Mouse (Mus musculus) ES-E14 (cell line): ENCODE results near the gene Josd2. TPM values are rescaled to one million over a fixed set of nuclear protein-coding genes. Genes with fewer than 3 reads are reported as not detected.

Experiments used
- DNase-seq: peaks from one replicate; pipeline ENCODE4 v3.0.0-alpha.2; 2013; ENCODE audit warnings: low read depth, low spot score
- H3K27ac ChIP-seq: 2 replicates; pipeline ENCODE4 v1.5.1; 2012; ENCODE audit warnings: low read depth, mild to moderate bottlenecking, low read length, moderate library complexity, mixed read lengths; ENCODE audit not compliant: poor library complexity, insufficient read depth, severe bottlenecking
- H3K36me3 ChIP-seq: 2 replicates; pipeline ENCODE4 v1.6.1; 2012; ENCODE audit warnings: mild to moderate bottlenecking, low read length, moderate library complexity, mixed read lengths; ENCODE audit not compliant: control insufficient read depth, poor library complexity, insufficient read depth, severe bottlenecking
- H3K4me1 ChIP-seq, 2 experiments: fragments of 150-350 bp in 1 of 2; sonication (generic) in 1 of 2; 2 replicates each; pipeline ENCODE4 v1.6.1; 2012; ENCODE audit warnings: low read length in 2 of 2, mild to moderate bottlenecking in 1 of 2, mixed read lengths in 1 of 2; ENCODE audit not compliant: control insufficient read depth in 2 of 2, insufficient read depth in 2 of 2, poor library complexity in 1 of 2
- H3K4me3 ChIP-seq, 2 experiments: fragments of 150-350 bp in 1 of 2; sonication (generic) in 1 of 2; 2 replicates each; pipeline ENCODE4 v1.5.1; 2012; ENCODE audit warnings: low read length in 2 of 2, low read depth in 1 of 2, mild to moderate bottlenecking in 1 of 2, mixed read lengths in 1 of 2; ENCODE audit not compliant: insufficient read depth in 1 of 2, poor library complexity in 1 of 2, severe bottlenecking in 1 of 2
- H3K9ac ChIP-seq: 2 replicates; pipeline ENCODE4 v1.6.1; 2012; ENCODE audit warnings: low read depth, mild to moderate bottlenecking, low read length, mixed read lengths; ENCODE audit not compliant: poor library complexity, insufficient read depth, severe bottlenecking
- H3K9me3 ChIP-seq: fragments of 150-350 bp; sonication (generic); 2 replicates; pipeline ENCODE4 v1.6.1; 2012; ENCODE audit warnings: low read depth, mild to moderate bottlenecking, low read length; ENCODE audit not compliant: control insufficient read depth, insufficient read depth
- CHD2 ChIP-seq: IDR thresholded peaks from 2 replicates; pipeline ENCODE4 v1.6.1; 2014; ENCODE audit warnings: mild to moderate bottlenecking, low read depth, low read length, inconsistent platforms
- HCFC1 ChIP-seq: IDR thresholded peaks from 2 replicates; pipeline ENCODE4 v1.6.1; 2012; ENCODE audit warnings: low read length, inconsistent platforms, borderline replicate concordance; ENCODE audit not compliant: insufficient read depth
- MAFK ChIP-seq: IDR thresholded peaks from 2 replicates; pipeline ENCODE4 v1.6.1; 2014; ENCODE audit warnings: mild to moderate bottlenecking, low read depth, low read length, inconsistent platforms; ENCODE audit not compliant: insufficient read depth
- ZC3H11A ChIP-seq: IDR thresholded peaks from 2 replicates; pipeline ENCODE4 v1.6.1; 2012; ENCODE audit warnings: low read depth, mild to moderate bottlenecking, inconsistent platforms, low read length, borderline replicate concordance
- ZNF384 ChIP-seq: IDR thresholded peaks from 2 replicates; pipeline ENCODE4 v1.6.1; 2012; ENCODE audit warnings: low read depth, low read length, inconsistent platforms
- in situ Hi-C, 2 experiments: fragments of 600-800 bp; cut with MboI; formaldehyde crosslinking; loops; one replicate each; pipeline ENCODE4 v1.15.1; 2025; ENCODE audit warnings: low sequenced_read_pairs in 2 of 2, inconsistent platforms in 1 of 2; ENCODE audit not compliant: unreplicated experiment in 2 of 2
- total RNA-seq: library from RNA; depleted of rRNA; stranded (reverse); fragments of 300-350 nt; gene quantifications from 2 replicates; pipeline ENCODE4 v1.2.3, GENCODE M21; 2012

Gene Josd2
- total RNA-seq, 1 experiment, result 18.9 TPM

DNA sequence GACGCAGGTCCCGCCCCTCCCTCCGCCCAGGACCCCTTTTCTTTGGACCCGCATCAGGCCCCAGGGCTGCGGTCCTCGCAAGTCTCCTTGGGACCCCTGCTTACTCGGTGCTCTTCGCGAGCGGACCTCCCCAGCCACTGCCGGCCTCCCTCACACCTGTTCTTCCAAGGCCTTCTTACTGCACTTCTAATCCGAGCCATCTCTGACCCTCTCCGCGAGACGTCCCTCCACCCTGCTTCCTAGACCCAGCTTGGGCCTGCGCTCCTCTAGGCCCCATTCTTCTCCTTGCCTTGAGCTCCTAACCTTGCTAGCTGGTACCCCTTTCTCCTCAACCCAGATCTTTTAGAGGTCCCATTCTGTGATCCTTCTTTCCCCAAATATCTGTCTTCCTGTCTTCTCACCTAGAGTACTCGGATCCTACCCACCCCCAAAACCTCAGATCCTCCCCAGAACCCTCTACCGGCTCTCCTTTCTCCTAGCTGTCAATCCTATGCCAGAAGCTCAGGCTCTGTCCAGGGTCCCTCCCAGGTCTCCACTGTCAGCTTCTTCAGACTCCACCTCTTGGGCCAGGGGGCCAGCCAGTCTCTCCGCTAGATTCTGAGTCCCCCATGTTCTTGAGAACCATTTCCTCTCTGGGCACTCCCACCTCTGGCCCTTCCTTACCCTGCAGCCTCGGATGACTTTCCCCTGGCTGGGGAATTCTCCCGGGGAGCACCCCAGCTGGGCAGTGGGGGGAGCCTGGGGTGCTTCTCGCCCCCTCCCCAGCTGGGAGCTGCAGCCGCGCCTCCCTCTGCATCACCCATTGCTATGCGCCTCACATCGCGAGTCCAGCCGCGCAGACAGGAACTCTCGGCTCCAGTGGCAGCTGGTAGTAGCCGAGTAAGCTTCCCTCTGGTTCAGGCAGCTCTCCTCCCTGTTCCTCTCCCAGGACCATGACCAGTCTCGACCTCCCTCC is 38.0 kb upstream of the Josd2 start:
- no peak for TF ChIP-seq ZNF384
- no peak for TF ChIP-seq CHD2
- no peak for TF ChIP-seq ZC3H11A
- no peak for TF ChIP-seq HCFC1
- TF ChIP-seq MAFK, result no peak
- Histone ChIP-seq H3K4me3 (peak overlapping the region; percentile 52 to 78; a peak in 3 of 4 replicates), H3K9ac (no peak overlapping the region), H3K36me3 (no peaks in the 10 kb centered on the region), H3K27ac (no peak overlapping the region), H3K9me3 (no peaks in the 10 kb centered on the region), H3K4me1 (peaks cover 4 to 14% of the 10 kb centered on the region in 2 experiments; a peak in 2 of 4 replicates)
- no peak for DNase-seq
- in situ Hi-C loops, result loop anchor here in 1 of 2 experiments (25.0 kb wide), 1 partner anchor 168 kb away; the partner anchor contains the start of genes Acp4 and Gm15517

DNA sequence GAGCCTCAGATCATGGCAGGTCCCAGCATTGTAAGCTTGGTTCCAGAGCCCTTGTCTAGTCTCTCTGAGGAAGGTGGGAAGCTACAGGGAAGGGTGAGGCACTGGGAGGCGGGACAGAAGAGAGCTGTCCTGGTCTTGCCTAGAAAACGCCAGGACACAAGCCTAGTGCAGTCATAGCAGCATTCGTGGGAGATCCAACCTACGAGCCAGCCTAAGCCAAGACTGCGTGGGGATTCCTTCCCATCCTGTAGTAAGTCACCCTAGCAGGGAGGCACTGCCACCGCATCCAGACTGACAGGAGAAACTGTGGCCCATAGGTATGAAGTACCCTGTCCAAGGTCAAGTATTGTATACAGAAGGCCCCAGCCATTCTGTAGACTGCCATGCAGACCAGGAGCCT is 35.2 kb upstream of the Josd2 start:
- Histone ChIP-seq H3K4me1 (peaks cover 4 to 11% of the 10 kb centered on the region in 2 experiments; a peak in 2 of 4 replicates), H3K9me3 (no peaks in the 10 kb centered on the region), H3K9ac (no peak overlapping the region), H3K27ac (no peak overlapping the region), H3K36me3 (no peaks in the 10 kb centered on the region), H3K4me3 (no peak overlapping the region)
- TF ChIP-seq ZC3H11A, result no peak
- TF ChIP-seq CHD2, result no peak
- TF ChIP-seq HCFC1, result no peak
- no peak for TF ChIP-seq ZNF384
- no peak for TF ChIP-seq MAFK
- in situ Hi-C loops, result loop anchor here in 1 of 2 experiments (25.0 kb wide), 1 partner anchor 170 kb away; the partner anchor contains the start of genes Acp4 and Gm15517
- no peak for DNase-seq

DNA sequence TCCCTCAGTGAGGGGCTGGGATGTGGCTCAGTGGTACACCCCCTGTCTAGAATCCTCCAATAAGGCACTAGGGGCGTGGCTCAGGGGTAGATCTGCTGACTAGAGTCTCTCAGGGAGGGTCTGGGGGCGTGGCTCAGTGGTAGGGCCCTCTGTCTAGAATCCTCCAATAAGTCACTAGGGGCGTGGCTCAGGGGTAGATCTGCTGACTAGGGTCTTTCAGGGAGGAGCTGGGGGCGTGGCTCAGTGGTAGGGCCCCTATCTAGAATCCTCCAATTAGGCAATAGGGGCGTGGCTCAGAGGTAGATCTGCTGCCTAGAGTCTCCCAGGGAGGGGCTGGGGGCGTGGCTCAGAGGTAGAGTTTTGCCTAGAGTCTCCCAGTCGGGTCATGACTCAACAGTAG is 34.4 kb upstream of the Josd2 start:
- in situ Hi-C loops, result loop anchor here in 1 of 2 experiments (25.0 kb wide), 1 partner anchor 171 kb away; the partner anchor contains the start of genes Acp4 and Gm15517
- Histone ChIP-seq H3K9ac (no peak overlapping the region), H3K4me3 (no peak overlapping the region), H3K27ac (no peak overlapping the region), H3K9me3 (no peaks in the 10 kb centered on the region), H3K36me3 (no peaks in the 10 kb centered on the region), H3K4me1 (peaks cover 4 to 8% of the 10 kb centered on the region in 2 experiments; a peak in 2 of 4 replicates)
- DNase-seq, result peak; percentile 100
- no peak for TF ChIP-seq HCFC1
- peak; percentile 97 for TF ChIP-seq MAFK
- TF ChIP-seq CHD2, result no peak
- TF ChIP-seq ZNF384, result no peak
- no peak for TF ChIP-seq ZC3H11A

DNA sequence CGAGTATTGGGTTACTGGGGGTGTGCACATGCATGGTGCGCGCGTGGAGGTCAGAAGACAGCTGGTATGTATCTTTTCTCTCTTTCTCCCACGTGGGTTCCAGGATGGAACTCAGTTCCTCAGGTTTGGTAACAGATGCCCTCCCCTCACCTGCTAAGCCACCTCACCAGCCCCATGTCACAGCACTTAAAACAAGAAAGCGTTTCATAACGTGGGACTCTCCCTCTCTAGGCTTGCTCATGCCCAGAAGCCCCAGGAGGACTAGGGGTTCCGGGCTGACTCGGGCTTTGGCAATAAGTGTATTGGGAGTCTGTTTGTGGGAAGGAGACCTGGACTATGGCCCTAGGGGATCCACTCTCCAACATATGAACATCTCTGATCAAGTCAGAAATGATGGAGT is 33.7 kb upstream of the Josd2 start:
- H3K36me3 ChIP-seq, result no peaks in the 10 kb centered on the region
- no peaks in the 10 kb centered on the region for H3K9me3 ChIP-seq
- H3K4me1 ChIP-seq, result peaks cover 4 to 8% of the 10 kb centered on the region in 2 experiments; a peak in 2 of 4 replicates
- no peak overlapping the region for H3K4me3 ChIP-seq
- no peak for DNase-seq
- no peak overlapping the region for H3K27ac ChIP-seq
- TF ChIP-seq MAFK (no peak), HCFC1 (no peak), CHD2 (no peak), ZNF384 (no peak), ZC3H11A (no peak)
- in situ Hi-C loops, result loop anchor here in 1 of 2 experiments (25.0 kb wide), 1 partner anchor 172 kb away; the partner anchor contains the start of genes Acp4 and Gm15517
- H3K9ac ChIP-seq, result no peak overlapping the region
